Mouse (Mus musculus) C2C12 (cell line): ENCODE measurements around the gene Pex11a.
A peak's percentile ranks its signal among the peaks of the same experiment; 100 is the strongest.

ENCODE experiments used
- CEBPB ChIP-seq: IDR thresholded peaks from one replicate; pipeline ENCODE4 v1.6.1; 2011; ENCODE audit warnings: low read depth, mild to moderate bottlenecking, control low read depth, moderate library complexity
- CTCF ChIP-seq: IDR thresholded peaks from one replicate; pipeline ENCODE4 v1.5.1; 2011; ENCODE audit not compliant: control insufficient read depth, insufficient read depth, insufficient read length
- USF1 ChIP-seq: IDR thresholded peaks from one replicate; pipeline ENCODE4 v1.6.1; 2011; ENCODE audit warnings: low read depth, mild to moderate bottlenecking, control low read depth, moderate library complexity

DNA sequence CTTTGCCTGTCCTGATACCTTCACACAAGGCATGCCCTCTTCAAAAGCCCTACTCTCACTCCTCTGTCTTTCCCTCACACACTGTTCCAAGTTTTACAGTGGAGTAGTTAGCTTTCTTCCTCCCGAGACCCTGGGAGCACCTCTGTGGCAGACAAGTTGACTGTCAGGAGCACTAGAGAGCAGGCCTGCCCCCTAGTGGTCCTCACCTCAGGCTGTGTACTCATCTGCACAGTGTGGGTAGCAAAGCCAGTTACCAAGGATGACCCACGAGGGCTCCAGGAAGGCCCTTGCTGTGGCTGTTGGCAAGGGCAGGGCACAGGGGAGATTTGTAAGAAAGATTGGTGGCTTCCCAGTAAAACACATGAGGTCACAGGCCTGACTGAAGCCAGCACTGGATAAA, 15.8 kb downstream of the Pex11a start:
- TF ChIP-seq CTCF (peak; percentile 82), USF1 (no peak), CEBPB (no peak)
